Mouse (Mus musculus): Measurements from ENCODE around the gene Ppp6r1.

DNA sequence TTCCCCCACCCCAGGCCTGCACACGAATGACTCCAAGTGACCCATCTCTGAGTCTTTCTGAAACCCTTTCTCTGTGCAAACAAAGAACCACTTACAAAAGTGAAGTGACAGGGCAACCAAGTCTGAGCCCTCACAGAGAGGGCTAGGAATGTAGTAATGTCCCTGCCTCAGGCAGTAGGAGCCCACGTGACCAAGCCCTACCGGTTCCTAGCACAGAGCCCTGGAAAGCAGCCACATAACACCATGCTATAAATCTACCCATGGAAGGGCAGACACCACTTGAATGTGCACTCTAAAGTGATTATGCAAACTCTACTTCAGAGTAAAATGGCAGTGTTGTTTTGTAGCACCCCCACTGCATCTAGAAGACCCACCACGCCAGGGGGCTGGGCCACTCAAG lies 13.1 kb upstream of the Ppp6r1 start:
- TF ChIP-seq CTCF (IDR thresholded peaks at IDR 0.05; ENCODE audit: control insufficient read depth, insufficient read depth, low read length) (no peak), POLR2A (IDR thresholded peaks at IDR 0.05; ENCODE audit: borderline replicate concordance, control insufficient read depth, low read depth, low read length) (no peak)
